Mouse (Mus musculus) B cell, adult 67 days (primary cell): ENCODE data around the gene C130074G19Rik. TPM values are rescaled to one million over a fixed set of nuclear protein-coding genes. Genes with fewer than 3 reads are reported as not detected.

ENCODE experiments used
- total RNA-seq, 2 experiments: library from RNA; stranded (reverse); gene quantifications; 4 replicates each; pipeline ENCODE4 v1.2.4; 2023

The C130074G19Rik gene
- not detected for total RNA-seq

DNA sequence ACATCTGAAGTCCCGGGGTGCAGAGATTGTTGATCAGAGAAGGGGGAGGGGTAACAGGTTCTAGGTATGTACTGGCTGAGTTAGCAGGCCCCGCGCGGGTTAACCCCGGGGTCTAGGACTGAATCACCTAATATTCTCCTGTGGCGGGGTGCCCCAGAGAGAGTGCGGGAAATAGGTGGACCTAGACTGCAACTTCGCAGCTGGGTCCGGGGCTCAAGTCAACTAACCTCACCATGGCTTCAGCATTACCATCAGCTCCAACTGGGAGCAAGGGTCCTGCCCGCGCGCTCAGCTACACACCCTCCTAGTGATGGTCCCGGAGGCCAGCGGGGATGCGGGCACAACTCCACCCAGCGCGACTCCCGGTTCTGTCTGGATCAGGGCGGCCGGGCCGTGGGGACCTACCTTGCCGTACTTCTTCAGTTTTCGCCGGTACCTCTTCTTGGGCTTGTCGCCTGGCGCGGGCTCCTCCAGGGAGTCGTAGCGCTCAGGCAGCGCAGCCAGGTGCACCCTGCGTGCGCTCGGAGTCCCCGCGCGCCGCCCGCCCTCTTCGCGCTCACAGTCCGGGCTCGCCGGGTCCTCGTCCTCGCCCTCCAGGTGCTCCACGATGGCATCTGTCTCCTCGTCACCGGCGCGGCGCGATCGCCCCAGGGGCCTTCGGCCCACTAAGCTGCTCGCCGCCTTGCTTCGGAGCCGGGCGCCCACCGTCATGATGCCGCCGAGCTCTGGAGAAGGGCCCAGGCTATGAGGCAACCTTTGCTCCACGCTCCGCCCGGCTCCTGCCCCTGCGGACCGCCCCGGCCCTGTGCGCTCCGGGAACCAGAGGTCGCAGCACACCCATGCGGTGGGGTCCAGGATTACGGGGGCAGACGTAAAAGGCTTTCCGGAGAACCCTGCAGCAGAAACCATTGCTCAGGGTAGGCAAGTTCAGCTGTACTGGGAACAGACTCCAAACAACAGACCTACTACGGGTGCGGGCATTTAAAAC, at the start of gene C130074G19Rik:
Gene C130074G19Rik (minus strand): TSS at position 938 of the 988 bp plus-strand sequence.

DNA sequence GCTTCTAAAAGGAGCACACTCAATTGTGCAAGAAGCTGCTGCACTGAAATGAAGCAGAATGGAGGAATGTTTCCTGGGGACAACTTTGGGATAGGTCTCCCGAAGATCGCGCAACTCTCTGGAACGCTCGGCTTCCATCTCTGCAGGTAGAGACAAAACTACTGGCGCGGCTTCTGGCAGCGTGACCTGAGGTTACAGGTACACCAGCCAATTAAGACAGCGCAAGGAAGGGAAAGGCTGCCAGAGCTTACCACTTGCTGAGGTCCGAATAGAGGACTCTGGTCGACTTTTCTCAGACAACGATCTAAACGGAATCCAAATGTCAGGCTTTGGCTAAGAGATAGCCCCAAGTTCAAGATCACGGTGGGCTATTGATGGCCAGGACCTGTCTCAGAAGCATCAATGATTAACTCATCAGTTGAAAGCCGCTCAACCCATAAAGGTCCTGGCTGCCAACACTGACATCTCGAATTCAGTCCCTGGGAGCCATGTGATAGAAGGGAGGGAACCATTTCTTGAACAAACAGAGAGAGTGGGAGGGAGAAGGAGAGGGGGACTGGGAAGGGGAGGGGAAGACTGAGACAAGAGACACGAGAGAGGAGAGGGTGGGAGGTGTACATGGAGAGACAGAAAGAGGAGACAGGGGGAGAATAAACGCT, 36.8 kb downstream of the C130074G19Rik start, which contains the start of gene Marc2:
Gene Marc2 (minus strand): TSS at position 360 of the 659 bp plus-strand sequence.

Other genes with a start within 250 kb of the C130074G19Rik start
- gene Hlx, start 150.6 kb downstream of the C130074G19Rik start, total RNA-seq = 1 to 10 TPM; 4.8 to 5.2 TPM
- under 1 TPM in 1 of 2 experiments, not detected in 1; 0.44 TPM for gene Marc1, start 71.9 kb downstream of the C130074G19Rik start, total RNA-seq
- gene Marc2, start 36.8 kb downstream of the C130074G19Rik start, total RNA-seq = 100 to 1,000 TPM; 187 to 201 TPM
- gene Mark1, start 116.4 kb upstream of the C130074G19Rik start, total RNA-seq = not detected